Mouse (Mus musculus) liver, adult 2 months (tissue): ENCODE results near the gene Tmem131l.

Experiments
- CTCF ChIP-seq: fragments of 200-500 bp; IDR thresholded peaks from 2 replicates; pipeline ENCODE4 v1.5.1; 2011; ENCODE audit warnings: low read depth, low read length, control low read depth
- POLR2A ChIP-seq: fragments of 200-500 bp; IDR thresholded peaks from 2 replicates; pipeline ENCODE4 v1.6.1; 2011; ENCODE audit warnings: low read length, control low read depth; ENCODE audit not compliant: insufficient read depth; ENCODE audit errors: extremely low read depth

DNA sequence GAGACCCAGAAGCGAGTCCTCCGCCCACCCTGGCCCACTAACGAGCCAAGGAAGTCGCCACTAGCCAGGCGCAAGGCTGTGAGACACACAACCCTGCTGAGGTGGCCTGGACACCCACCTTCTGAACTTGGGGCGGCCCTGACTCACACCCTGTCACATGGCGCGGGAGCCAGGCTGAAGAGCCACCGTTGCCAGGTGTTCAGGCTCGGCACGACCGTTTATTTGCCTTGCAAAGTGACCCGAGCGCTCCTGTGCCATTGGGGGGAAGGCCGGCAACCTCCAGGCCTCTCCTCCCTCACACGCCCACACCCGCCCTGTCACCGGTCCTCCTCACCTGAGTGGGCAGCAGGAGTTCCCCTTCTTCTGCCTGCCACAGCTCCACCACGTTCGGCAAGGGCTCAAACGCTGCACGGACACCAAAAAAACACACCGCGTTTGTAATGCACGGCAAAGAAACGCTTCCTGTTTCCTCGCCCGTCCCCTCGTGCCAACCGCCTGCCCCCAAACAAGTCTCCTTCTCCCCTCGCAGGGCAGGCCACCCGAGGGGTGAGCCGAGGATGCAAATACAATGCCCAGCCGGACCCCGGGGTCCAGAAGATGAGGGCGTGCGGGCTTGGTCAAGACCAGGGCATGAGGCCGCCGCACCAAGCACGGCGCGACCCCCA, 862 bp downstream of the Tmem131l start:
- peak; percentile 58; the same call in 1 of the 2 replicates for TF ChIP-seq POLR2A
- no peak for TF ChIP-seq CTCF
